Mouse (Mus musculus) gastrocnemius, postnatal 14 days (tissue): ENCODE measurements around the gene Cby1. TPM values are rescaled to one million over a fixed set of nuclear protein-coding genes. Genes with fewer than 3 reads are reported as not detected.

Experiments used
- DNase-seq: peaks from one replicate; pipeline ENCODE4 v3.0.0; 2021; ENCODE audit warnings: mixed read lengths
- intact Hi-C: fragments of 180-260 bp; cut with DNase I; formaldehyde crosslinking; loops from one replicate; pipeline ENCODE4 v1.15.1; 2025; ENCODE audit warnings: low total_unique reads
- long read RNA-seq, 2 experiments: library from polyadenylated mRNA; stranded (forward); transcript quantifications; one replicate each; pipeline ENCODE4 v2.0.0; 2021
- total RNA-seq, 2 experiments: library from RNA; stranded (reverse); gene quantifications; 2 replicates each; pipeline ENCODE4 v1.2.3; 2021

Gene Cby1
- total RNA-seq = 10 to 100 TPM; 17.2 to 18.0 TPM
- long read RNA-seq, experiment 1, transcript Cby1-201 (5 exons, 1,147 nt) = major isoform, 18 of 20 reads
- long read RNA-seq, experiment 1, partial matches to known transcripts = 2 of 20 reads
- long read RNA-seq, experiment 1, other reads (novel, unspliced or antisense) = 0 of 20 reads
- long read RNA-seq, experiment 2, transcript Cby1-201 (5 exons, 1,147 nt) = major isoform, 17 of 17 reads
- long read RNA-seq, experiment 2, partial matches to known transcripts = 0 of 17 reads
- long read RNA-seq, experiment 2, other reads (novel, unspliced or antisense) = 0 of 17 reads

GRCm38 (mm10) chr15:79658531-79659375 lies at the start of gene Cby1, which contains the start of gene Fam227a:
TSS of gene Cby1 (plus strand) at chr15:79659199.
TSS of gene Fam227a (minus strand) at chr15:79658956.
- intact Hi-C loops = no loop called here
- DNase-seq = peak; percentile 95

GRCm38 (mm10) chr15:79609226-79609625 lies 49.8 kb upstream of the Cby1 start:
- intact Hi-C loops = loop anchor here (10.0 kb wide), 1 partner anchor 114 kb away; no protein-coding TSS in a partner anchor
- DNase-seq = no peak

- intact Hi-C loops = no loop called here
Observed at GRCm38 (mm10) chr15:79615501-79615900, 43.5 kb upstream of the Cby1 start.

GRCm38 (mm10) chr15:79616729-79617128 lies 42.3 kb upstream of the Cby1 start:
- intact Hi-C loops = no loop called here
- no peak for DNase-seq

More at GRCm38 (mm10) chr15:79615501-79615900, 43.5 kb upstream of the Cby1 start:
- DNase-seq = no peak

GRCm38 (mm10) chr15:79617135-79617534 lies 41.9 kb upstream of the Cby1 start:
- intact Hi-C loops = no loop called here
- DNase-seq = no peak

GRCm38 (mm10) chr15:79618456-79618855 lies 40.5 kb upstream of the Cby1 start:
- intact Hi-C loops = no loop called here
- no peak for DNase-seq

- intact Hi-C loops = no loop called here
- no peak for DNase-seq
Observed at GRCm38 (mm10) chr15:79619770-79620414, 39.1 kb upstream of the Cby1 start.

GRCm38 (mm10) chr15:79630471-79630870 lies 28.5 kb upstream of the Cby1 start:
- intact Hi-C loops = no loop called here
- DNase-seq = no peak

GRCm38 (mm10) chr15:79641135-79641817 lies 17.7 kb upstream of the Cby1 start:
- no peak for DNase-seq
- intact Hi-C loops = no loop called here

GRCm38 (mm10) chr15:79645483-79645882 lies 13.5 kb upstream of the Cby1 start:
- no peak for DNase-seq
- intact Hi-C loops = no loop called here

GRCm38 (mm10) chr15:79648130-79648529 lies 10.9 kb upstream of the Cby1 start:
- no peak for DNase-seq
- intact Hi-C loops = no loop called here

- intact Hi-C loops = no loop called here
Observed at GRCm38 (mm10) chr15:79650569-79650968, 8.4 kb upstream of the Cby1 start.

GRCm38 (mm10) chr15:79651481-79651880 lies 7.5 kb upstream of the Cby1 start:
- intact Hi-C loops = no loop called here
- no peak for DNase-seq

More at GRCm38 (mm10) chr15:79650569-79650968, 8.4 kb upstream of the Cby1 start:
- DNase-seq = no peak

GRCm38 (mm10) chr15:79656451-79656850 lies 2.5 kb upstream of the Cby1 start:
- DNase-seq = no peak
- intact Hi-C loops = no loop called here

GRCm38 (mm10) chr15:79657837-79658530 lies 1.0 kb upstream of the Cby1 start:
- intact Hi-C loops = no loop called here
- DNase-seq = peak; percentile 77

GRCm38 (mm10) chr15:79661852-79662251 lies 2.9 kb downstream of the Cby1 start:
- no peak for DNase-seq
- intact Hi-C loops = no loop called here

- no peak for DNase-seq
- intact Hi-C loops = no loop called here
Observed at GRCm38 (mm10) chr15:79664666-79665065, 5.7 kb downstream of the Cby1 start.

- intact Hi-C loops = no loop called here
- DNase-seq = no peak
Observed at GRCm38 (mm10) chr15:79669195-79669594, 10.2 kb downstream of the Cby1 start.
